Mouse (Mus musculus) megakaryocyte, embryonic 14.5 days (primary cell): Measurements from ENCODE around the gene Cyp2t4.

Experiments
- FLI1 ChIP-seq: IDR thresholded peaks from 2 replicates; pipeline ENCODE4 v1.6.1; 2012; ENCODE audit warnings: low read length, inconsistent platforms, mixed read lengths
- GATA1 ChIP-seq: IDR thresholded peaks from 3 replicates; pipeline ENCODE4 v1.6.1; 2012; ENCODE audit warnings: mixed read lengths, low read length, inconsistent platforms, borderline replicate concordance

DNA sequence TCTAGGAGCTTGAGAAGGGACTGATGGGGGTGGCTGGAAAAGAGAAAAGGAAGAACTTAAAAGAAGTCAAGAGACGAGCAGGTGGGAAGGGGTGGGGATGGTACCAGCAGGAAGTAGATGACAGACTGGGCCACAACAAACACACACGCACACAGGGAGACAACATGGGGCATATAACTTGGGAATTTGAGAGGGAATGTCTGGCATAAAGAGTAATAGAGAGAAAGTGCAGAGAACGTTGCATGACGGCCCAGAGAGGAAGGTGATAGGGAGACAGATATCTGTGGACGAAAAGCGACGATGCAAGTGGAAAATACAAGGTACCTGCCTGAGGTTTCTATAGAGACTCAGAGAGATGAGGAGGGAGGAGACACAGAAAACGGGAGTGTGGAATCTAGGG, 12.2 kb downstream of the Cyp2t4 start:
- TF ChIP-seq GATA1: no peak
- TF ChIP-seq FLI1: no peak
